Mouse (Mus musculus): ENCODE measurements around the gene Gss.
A peak's percentile ranks its signal among the peaks of the same experiment; 100 is the strongest.

The Gss gene

DNA sequence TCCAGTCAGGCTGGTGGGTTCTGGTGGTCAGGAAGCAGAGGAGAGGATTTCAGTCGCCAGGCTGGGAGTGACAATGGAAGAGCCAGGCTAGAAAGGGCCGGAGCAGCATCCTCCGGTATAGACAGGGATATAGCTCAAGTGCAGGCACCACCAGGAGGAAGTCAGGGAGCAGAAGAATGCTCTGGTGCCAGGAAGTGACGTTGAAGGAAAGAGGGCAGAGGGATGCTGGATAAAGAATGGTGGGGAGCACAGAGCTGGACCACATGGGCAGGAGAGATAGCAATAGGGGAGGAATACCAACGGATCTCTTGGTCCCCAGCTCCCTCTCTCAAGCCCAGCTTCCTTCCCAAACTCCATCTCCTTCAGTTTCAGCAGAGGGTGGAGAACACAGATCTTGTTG lies 79.1 kb downstream of the Gss start:
- DNase-seq: peak; percentile 43 to 54
